Mouse (Mus musculus) liver, adult 2 months (tissue): ENCODE results near the gene Nanog. TPM values are rescaled to one million over a fixed set of nuclear protein-coding genes. Genes with fewer than 3 reads are reported as not detected.

Source experiments
- DNase-seq: peaks from one replicate; pipeline ENCODE4 v3.0.0-alpha.2; 2011; ENCODE audit warnings: low read depth, low spot score; ENCODE audit errors: extremely low read depth
- H3K27ac ChIP-seq: fragments of 200-500 bp; replicated peaks from 2 replicates; pipeline ENCODE4 v1.5.1; 2012; ENCODE audit warnings: low read depth, mild to moderate bottlenecking, control low read depth, inconsistent platforms, low read length; ENCODE audit not compliant: insufficient read depth
- H3K27me3 ChIP-seq: fragments of 200-500 bp; 2 replicates; pipeline ENCODE4 v1.6.1; 2012; ENCODE audit warnings: mild to moderate bottlenecking, moderate library complexity, low read length, inconsistent platforms; ENCODE audit not compliant: control insufficient read depth, insufficient read depth
- H3K36me3 ChIP-seq: fragments of 200-500 bp; 2 replicates; pipeline ENCODE4 v1.6.1; 2012; ENCODE audit warnings: low read length, inconsistent platforms; ENCODE audit not compliant: control insufficient read depth, insufficient read depth
- H3K4me1 ChIP-seq: fragments of 200-500 bp; 2 replicates; pipeline ENCODE4 v1.6.1; 2011; ENCODE audit warnings: low read length; ENCODE audit not compliant: control insufficient read depth, insufficient read depth
- H3K4me3 ChIP-seq: fragments of 200-500 bp; 2 replicates; pipeline ENCODE4 v1.5.1; 2011; ENCODE audit warnings: low read depth, mild to moderate bottlenecking, control low read depth, low read length, moderate library complexity; ENCODE audit not compliant: insufficient read depth
- H3K79me2 ChIP-seq: fragments of 200-500 bp; 2 replicates; pipeline ENCODE4 v1.6.1; 2012; ENCODE audit warnings: inconsistent platforms, mild to moderate bottlenecking, low read length, moderate library complexity; ENCODE audit not compliant: control insufficient read depth, insufficient read depth
- H3K9ac ChIP-seq: fragments of 200-500 bp; 2 replicates; pipeline ENCODE4 v1.6.1; 2012; ENCODE audit warnings: low read depth, mild to moderate bottlenecking, control low read depth, inconsistent platforms, low read length
- CTCF ChIP-seq: fragments of 200-500 bp; IDR thresholded peaks from 2 replicates; pipeline ENCODE4 v1.5.1; 2011; ENCODE audit warnings: low read depth, low read length, control low read depth
- POLR2A ChIP-seq: fragments of 200-500 bp; IDR thresholded peaks from 2 replicates; pipeline ENCODE4 v1.6.1; 2011; ENCODE audit warnings: low read length, control low read depth; ENCODE audit not compliant: insufficient read depth; ENCODE audit errors: extremely low read depth
- WGBS: fragments of 180-500 bp; shearing (Covaris S2); methylation state at CpG from one replicate; pipeline ENCODE4 v1.1.7; 2018; 5-methylcytosine and 5-hydroxymethylcytosine counted together
- polyA plus RNA-seq: library from polyadenylated mRNA; depleted of rRNA; stranded (reverse); fragments of >200 nt; gene quantifications from 2 replicates; pipeline ENCODE4 v1.2.3, GENCODE M21; 2012
- total RNA-seq: library from RNA; depleted of rRNA; stranded (reverse); fragments of >200 nt; gene quantifications from 2 replicates; pipeline ENCODE4 v1.2.3, GENCODE M21; 2014

Gene Nanog
- total and polyA plus RNA-seq, 2 experiments: not detected

GRCm38 (mm10) chr6:122744505-122745249 lies 37.4 kb downstream of the Nanog start:
- WGBS: 77% methylated on average over 10 of the region's 10 CpGs
- TF ChIP-seq CTCF: no peak
- no peak for TF ChIP-seq POLR2A

GRCm38 (mm10) chr6:122750579-122750978 lies 43.3 kb downstream of the Nanog start:
- Histone ChIP-seq H3K9ac (no peak overlapping the region), H3K27me3 (no peaks in the 10 kb centered on the region), H3K36me3 (no peaks in the 10 kb centered on the region), H3K4me3 (no peak overlapping the region), H3K27ac (no peak overlapping the region), H3K79me2 (no peaks in the 10 kb centered on the region), H3K4me1 (no peaks in the 10 kb centered on the region)
- no peak for TF ChIP-seq POLR2A
- TF ChIP-seq CTCF: no peak
- DNase-seq: no peak
- WGBS: 83% methylated on average over 6 of the region's 6 CpGs

More at GRCm38 (mm10) chr6:122744505-122745249, 37.4 kb downstream of the Nanog start:
- Histone ChIP-seq H3K4me1 (no peaks in the 10 kb centered on the region), H3K79me2 (no peaks in the 10 kb centered on the region), H3K27ac (no peak overlapping the region), H3K27me3 (peaks cover 6% of the 10 kb centered on the region; the same call in 1 of the 2 replicates), H3K36me3 (no peaks in the 10 kb centered on the region), H3K9ac (no peak overlapping the region), H3K4me3 (no peak overlapping the region)
- no peak for DNase-seq

- 66% methylated on average over 2 of the region's 2 CpGs for WGBS
Observed at GRCm38 (mm10) chr6:122755913-122756312, 48.6 kb downstream of the Nanog start.

GRCm38 (mm10) chr6:122758732-122759131 lies 51.4 kb downstream of the Nanog start:
- 83% methylated on average over 5 of the region's 5 CpGs for WGBS
- Histone ChIP-seq H3K27ac (no peak overlapping the region), H3K27me3 (no peaks in the 10 kb centered on the region), H3K9ac (no peak overlapping the region), H3K36me3 (no peaks in the 10 kb centered on the region), H3K79me2 (no peaks in the 10 kb centered on the region), H3K4me1 (no peaks in the 10 kb centered on the region), H3K4me3 (no peak overlapping the region)
- no peak for DNase-seq
- TF ChIP-seq POLR2A: no peak
- TF ChIP-seq CTCF: no peak

More at GRCm38 (mm10) chr6:122755913-122756312, 48.6 kb downstream of the Nanog start:
- Histone ChIP-seq H3K27me3 (no peaks in the 10 kb centered on the region), H3K4me1 (no peaks in the 10 kb centered on the region), H3K4me3 (no peak overlapping the region), H3K9ac (no peak overlapping the region), H3K36me3 (no peaks in the 10 kb centered on the region), H3K27ac (no peak overlapping the region), H3K79me2 (no peaks in the 10 kb centered on the region)
- TF ChIP-seq POLR2A: no peak
- TF ChIP-seq CTCF: no peak
- DNase-seq: no peak

GRCm38 (mm10) chr6:122761011-122761599 lies 53.8 kb downstream of the Nanog start:
- Histone ChIP-seq H3K4me3 (no peak overlapping the region), H3K79me2 (no peaks in the 10 kb centered on the region), H3K27me3 (peaks cover 5% of the 10 kb centered on the region; the same call in 1 of the 2 replicates), H3K27ac (no peak overlapping the region), H3K9ac (no peak overlapping the region), H3K36me3 (no peaks in the 10 kb centered on the region), H3K4me1 (no peaks in the 10 kb centered on the region)
- TF ChIP-seq POLR2A: no peak
- no peak for TF ChIP-seq CTCF
- no peak for DNase-seq
- 10% methylated on average over 11 of the region's 11 CpGs for WGBS

GRCm38 (mm10) chr6:122761901-122762300 lies 54.6 kb downstream of the Nanog start:
- H3K27me3 ChIP-seq: peaks cover 5% of the 10 kb centered on the region; the same call in 1 of the 2 replicates
- H3K4me1 ChIP-seq: no peaks in the 10 kb centered on the region
- H3K36me3 ChIP-seq: no peaks in the 10 kb centered on the region
- no peak for DNase-seq
- TF ChIP-seq CTCF (no peak), POLR2A (no peak)
- H3K4me3 ChIP-seq: no peak overlapping the region
- no peaks in the 10 kb centered on the region for H3K79me2 ChIP-seq
- H3K27ac ChIP-seq: no peak overlapping the region
- no peak overlapping the region for H3K9ac ChIP-seq
